ENCODE assay signal across 8 mouse cellular contexts in the genomic region with DNA sequence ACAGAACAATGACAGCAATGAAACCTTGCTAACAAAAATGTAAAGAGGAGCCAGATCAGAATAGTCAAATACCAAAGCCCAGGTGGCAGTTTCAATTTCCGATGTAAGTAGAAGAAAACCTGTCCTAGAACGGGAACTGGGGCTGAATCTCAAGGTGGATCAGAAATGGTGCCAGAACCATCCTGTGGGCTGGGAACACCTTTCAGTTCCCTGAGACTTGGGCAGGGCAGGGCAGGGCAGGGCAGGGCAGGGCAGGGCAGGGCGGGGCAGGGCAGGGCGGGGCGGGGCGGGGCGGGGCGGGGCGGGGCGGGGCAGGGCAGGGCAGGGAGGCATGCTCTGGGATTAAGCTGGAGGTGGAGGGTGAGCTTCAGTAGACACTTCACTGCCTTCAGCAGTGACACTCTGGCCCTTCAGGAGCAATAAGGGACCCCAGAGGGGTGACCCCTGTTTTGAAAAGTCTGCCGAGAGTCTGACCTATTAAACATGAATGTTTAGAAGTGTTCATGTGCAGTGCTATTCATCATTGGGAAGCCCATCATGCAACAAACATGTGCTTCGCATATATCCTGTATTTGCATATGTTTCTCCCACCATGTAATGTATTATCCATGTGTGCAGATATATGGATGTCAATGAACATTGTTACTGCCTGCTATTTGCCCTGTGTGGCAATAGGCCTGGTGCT.
A peak's percentile ranks its signal among the peaks of the same experiment; 100 is the strongest.
DNase-seq lines count a peak whose midpoint lies in the region; ATAC-seq lines count a peak whose summit lies in the region.

No protein-coding gene starts in this region.

- no peak for DNase-seq in heart, postnatal 25 days (ENCODE audit: low spot score)
- peak; percentile 66 for DNase-seq in cerebellum, adult 9-10 months
- no peak for DNase-seq in urinary bladder, postnatal 25 days (ENCODE audit: low spot score)
- no peak for DNase-seq in kidney, adult 11 months
- no peak for DNase-seq in spleen, postnatal 36 days (ENCODE audit: low spot score in 2 of 2)

- peak overlapping the region; percentile 70 for H3K4me3 ChIP-seq in heart, embryonic 15.5 days
- peak overlapping the region; percentile 68; the same call in 1 of the 2 replicates for H3K4me3 ChIP-seq in heart, embryonic 16.5 days (ENCODE audit: low read length)
- H3K4me3 ChIP-seq in midbrain, embryonic 12.5 days, result peak overlapping the region; percentile 63; the same call in 1 of the 2 replicates

- 28% methylated on average over 7 of the region's 12 CpGs for WGBS in heart, embryonic 15.5 days
- WGBS in heart, embryonic 16.5 days, result 12% methylated on average over 12 of the region's 12 CpGs
- WGBS in midbrain, embryonic 12.5 days, result 30% methylated on average over 4 of the region's 12 CpGs

- no peaks in the 10 kb centered on the region for H3K36me3 ChIP-seq in heart, embryonic 15.5 days
- no peaks in the 10 kb centered on the region for H3K36me3 ChIP-seq in heart, embryonic 16.5 days (ENCODE audit: control insufficient read depth, insufficient read depth)
- no peaks in the 10 kb centered on the region for H3K36me3 ChIP-seq in midbrain, embryonic 12.5 days

- H3K27me3 ChIP-seq in heart, embryonic 15.5 days, result no peaks in the 10 kb centered on the region
- H3K27me3 ChIP-seq in heart, embryonic 16.5 days (ENCODE audit: control insufficient read depth, insufficient read depth, low read length), result no peaks in the 10 kb centered on the region; the same call in none of the 2 replicates
- peaks cover 45% of the 10 kb centered on the region for H3K27me3 ChIP-seq in midbrain, embryonic 12.5 days

- peak; percentile 68; the same call in 1 of the 2 replicates for ATAC-seq in heart, embryonic 15.5 days (replicated peaks; ENCODE audit: insufficient number of reproducible peaks, insufficient read depth, low FRiP score, low read depth)
- ATAC-seq in heart, embryonic 16.5 days (replicated peaks; ENCODE audit: extremely low read depth, insufficient read depth, low FRiP score), result peak; percentile 65
- peak; percentile 31 for ATAC-seq in midbrain, embryonic 12.5 days (ENCODE audit: low FRiP score, low read depth)

- H3K9me3 ChIP-seq in heart, embryonic 15.5 days (replicated peaks), result no peaks in the 10 kb centered on the region
- no peaks in the 10 kb centered on the region for H3K9me3 ChIP-seq in heart, embryonic 16.5 days (replicated peaks; ENCODE audit: control insufficient read depth, low read length)
- no peaks in the 10 kb centered on the region for H3K9me3 ChIP-seq in midbrain, embryonic 12.5 days

- peak overlapping the region; percentile 96 for H3K4me2 ChIP-seq in heart, embryonic 15.5 days
- peak overlapping the region; percentile 78 for H3K4me2 ChIP-seq in heart, embryonic 16.5 days (ENCODE audit: low read depth, low read length)
- peak overlapping the region; percentile 87 for H3K4me2 ChIP-seq in midbrain, embryonic 12.5 days (replicated peaks)

- H3K4me1 ChIP-seq in heart, embryonic 15.5 days (replicated peaks), result peaks cover 44% of the 10 kb centered on the region
- peaks cover 29% of the 10 kb centered on the region for H3K4me1 ChIP-seq in heart, embryonic 16.5 days (ENCODE audit: control insufficient read depth, insufficient read depth, low read length)
- H3K4me1 ChIP-seq in midbrain, embryonic 12.5 days, result peaks cover 42% of the 10 kb centered on the region

- H3K9ac ChIP-seq in heart, embryonic 15.5 days, result no peak overlapping the region
- no peak overlapping the region for H3K9ac ChIP-seq in heart, embryonic 16.5 days (ENCODE audit: low read length)
- H3K9ac ChIP-seq in midbrain, embryonic 12.5 days (replicated peaks), result no peak overlapping the region

- intact Hi-C loops in heart, postnatal 25 days (cut with DNase I), result loop anchor here (5.0 kb wide), 1 partner anchor 39 kb away; no protein-coding TSS in a partner anchor

- H3K27ac ChIP-seq in heart, embryonic 15.5 days, result no peak overlapping the region
- H3K27ac ChIP-seq in heart, embryonic 16.5 days (ENCODE audit: low read length), result no peak overlapping the region
- H3K27ac ChIP-seq in midbrain, embryonic 12.5 days (replicated peaks), result no peak overlapping the region
